Mouse (Mus musculus): ENCODE measurements around the gene Rtn4r.
"Not testable (repeated sequence)": the region's sequence is repeated elsewhere in the genome, so short reads cannot be mapped to it uniquely, and the experiment has no call there.

Rtn4r gene

GRCm38 (mm10) chr16:18194208-18194985 is 67.0 kb downstream of the Rtn4r start:
- DNase-seq (ENCODE audit: low spot score in 2 of 2) = no peak

- peak; percentile 56 to 66 for DNase-seq (ENCODE audit: low spot score in 2 of 2)
These were observed 67.6 kb downstream of the Rtn4r start for GRCm38 (mm10) chr16:18195068-18195467.

GRCm38 (mm10) chr16:18195561-18195960 is 68.1 kb downstream of the Rtn4r start:
- not testable (repeated sequence) for DNase-seq (ENCODE audit: low spot score in 2 of 2)

GRCm38 (mm10) chr16:18197881-18198280 is 70.4 kb downstream of the Rtn4r start:
- DNase-seq (ENCODE audit: low spot score in 2 of 2) = no peak

- DNase-seq (ENCODE audit: low spot score in 2 of 2) = no peak
These were observed 71.1 kb downstream of the Rtn4r start for GRCm38 (mm10) chr16:18198365-18199098.

- no peak for DNase-seq (ENCODE audit: low spot score in 2 of 2)
These were observed 72.6 kb downstream of the Rtn4r start for GRCm38 (mm10) chr16:18200062-18200461.

GRCm38 (mm10) chr16:18201620-18202019 is 74.2 kb downstream of the Rtn4r start:
- no peak for DNase-seq (ENCODE audit: low spot score in 2 of 2)
